Mouse (Mus musculus): ENCODE results near the gene Hspb6.

Hspb6 gene

GRCm38 (mm10) chr7:30581547-30581946, 29.6 kb downstream of the Hspb6 start:
- in situ Hi-C loops (cut with MboI; ENCODE audit: unreplicated experiment in 2 of 2), result no loop called here

DNA sequence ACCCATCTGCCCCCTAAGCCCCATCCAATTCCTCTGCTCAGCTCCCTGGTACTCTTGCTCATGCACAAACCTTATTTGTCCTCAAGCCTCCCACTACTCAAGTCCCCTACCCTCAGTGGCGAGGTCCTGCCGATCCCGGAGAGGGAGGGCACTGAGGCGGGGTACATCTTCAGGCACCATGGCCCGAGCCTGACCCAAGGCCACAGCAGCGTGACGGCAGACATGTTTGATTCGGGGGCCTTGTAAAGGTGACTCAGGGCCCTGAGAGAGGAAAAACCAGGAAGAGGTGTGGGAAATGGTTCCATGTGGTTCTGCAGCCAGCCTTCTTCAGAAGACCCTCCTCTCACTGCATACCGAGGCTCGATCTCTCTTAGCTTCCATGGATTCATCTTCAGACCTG, 32.4 kb downstream of the Hspb6 start:
- in situ Hi-C loops (cut with MboI; ENCODE audit: unreplicated experiment in 2 of 2), result no loop called here

DNA sequence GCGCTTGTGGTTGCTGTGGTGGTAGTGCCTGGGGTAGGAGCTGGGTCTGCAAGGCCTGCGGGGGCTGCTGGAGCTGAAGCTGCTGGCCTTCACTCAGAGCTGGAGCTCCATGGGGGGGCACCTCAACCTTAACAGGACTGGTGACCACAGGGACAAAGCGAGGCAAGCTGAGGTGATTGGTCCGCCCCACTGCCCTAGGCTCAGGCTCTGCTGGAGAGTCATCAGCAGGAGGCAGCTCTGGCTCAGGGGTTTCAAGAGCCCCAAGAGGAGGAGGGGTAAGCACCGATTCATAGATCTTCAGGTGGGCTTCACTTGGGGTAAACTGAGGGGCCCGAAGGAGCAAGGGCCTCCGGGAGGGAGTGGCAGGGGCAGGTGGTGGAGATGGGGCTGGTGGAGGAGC, 33.2 kb downstream of the Hspb6 start:
- in situ Hi-C loops (cut with MboI; ENCODE audit: unreplicated experiment in 2 of 2), result no loop called here

DNA sequence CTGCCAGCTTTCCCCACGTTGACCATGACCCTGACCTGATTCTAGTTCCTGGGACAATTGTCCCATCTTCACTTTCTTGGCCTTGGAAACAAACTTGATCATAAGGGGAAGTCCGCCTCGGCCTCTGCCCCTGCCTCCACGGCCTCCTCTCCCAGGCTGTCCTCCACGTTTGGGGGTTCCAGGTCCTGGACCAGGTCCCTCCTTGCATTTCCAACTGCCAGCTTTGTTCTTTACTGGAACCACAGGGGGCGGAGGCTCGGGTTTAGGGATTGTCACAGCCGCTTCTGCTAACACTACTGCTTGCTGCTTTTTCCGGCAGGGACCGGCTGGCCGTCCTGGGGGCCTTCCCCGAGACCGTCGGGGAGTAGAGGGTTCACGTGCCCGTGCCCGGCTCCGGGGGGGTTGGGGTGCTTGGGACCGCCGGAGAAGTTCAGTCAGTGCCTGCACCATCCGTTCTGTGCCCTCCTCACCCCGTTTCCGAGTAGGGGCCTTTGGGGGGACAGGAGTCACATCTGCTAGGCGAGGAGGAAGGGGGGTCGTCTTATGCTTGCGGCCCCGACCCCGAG, 34.6 kb downstream of the Hspb6 start:
- in situ Hi-C loops (cut with MboI; ENCODE audit: unreplicated experiment in 2 of 2), result no loop called here

DNA sequence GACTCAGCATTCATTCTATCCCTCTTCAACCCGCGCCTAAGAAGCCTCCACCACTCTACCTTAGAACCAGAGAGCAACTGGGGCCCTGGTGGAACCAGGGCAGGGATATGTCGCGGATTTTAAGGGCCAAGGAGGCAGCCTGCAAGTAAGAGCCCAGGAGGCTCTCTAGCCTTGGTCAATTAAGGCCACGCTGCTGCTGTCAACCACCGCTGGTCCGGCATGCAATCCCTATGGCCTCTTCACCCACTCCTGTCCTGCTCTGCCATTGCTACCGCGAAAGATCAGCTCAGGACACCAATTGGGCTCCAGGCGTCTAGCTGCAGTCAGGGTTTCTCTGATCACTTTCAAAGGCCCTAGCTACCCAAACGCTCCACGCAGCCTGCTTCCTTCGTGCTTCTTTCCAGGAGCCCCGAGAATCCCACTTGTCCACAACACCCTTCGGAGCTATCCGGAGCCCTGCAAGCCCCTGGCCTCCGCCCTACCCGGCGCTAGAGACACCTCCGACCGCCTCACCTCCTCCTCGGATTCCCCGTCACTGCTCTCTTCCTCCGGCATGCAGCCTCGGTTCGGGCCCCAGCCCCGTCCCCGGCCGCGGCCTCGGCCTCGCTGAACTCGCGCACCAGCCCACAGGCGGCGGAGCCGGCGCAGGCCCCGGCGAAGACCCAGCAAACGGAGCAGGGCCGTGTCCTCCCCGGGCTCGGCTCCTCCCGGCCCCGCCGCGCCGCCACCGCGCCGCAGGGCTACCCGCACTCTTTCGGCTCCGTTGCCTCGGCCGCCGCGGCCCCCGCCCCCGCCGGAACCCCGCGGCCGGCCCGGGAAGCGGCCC, 36.1 kb downstream of the Hspb6 start:
- in situ Hi-C loops (cut with MboI; ENCODE audit: unreplicated experiment in 2 of 2), result no loop called here

DNA sequence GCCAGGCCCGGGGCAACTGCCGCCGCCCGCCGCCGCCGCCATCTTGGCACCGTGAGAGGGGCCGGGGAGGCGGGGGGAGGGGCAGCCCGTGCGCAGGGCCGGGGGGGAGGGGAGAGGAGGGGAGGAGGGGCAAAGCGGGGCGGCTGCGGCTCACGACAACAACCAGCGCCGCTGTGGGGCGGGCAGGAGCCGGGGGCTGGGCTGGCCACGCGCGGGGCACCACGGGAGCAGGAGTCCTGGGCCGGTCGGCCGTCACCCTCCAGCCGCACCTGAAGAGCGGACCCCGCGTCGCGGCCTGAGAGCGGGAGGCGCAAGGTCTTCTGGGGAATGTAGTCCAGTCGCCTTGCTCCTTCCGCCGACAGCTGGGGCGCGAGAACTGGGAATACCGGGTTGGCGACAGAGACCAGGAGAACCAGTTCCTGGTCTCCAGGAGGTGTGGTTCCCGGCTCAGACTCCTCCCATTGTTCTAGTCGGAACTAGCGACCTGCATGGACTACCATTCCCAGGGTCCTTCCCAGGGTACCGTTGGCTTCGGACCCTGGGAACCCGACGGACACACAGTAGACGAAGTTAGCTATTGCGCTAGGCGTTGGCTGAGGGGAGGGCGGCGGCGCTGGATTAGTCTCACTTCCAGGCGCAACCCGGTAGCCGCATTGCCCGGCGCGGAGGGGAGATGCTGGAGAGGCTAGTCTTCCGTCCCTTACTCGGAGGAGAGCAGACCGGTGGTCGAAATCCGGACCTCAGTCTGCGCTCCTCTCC, 36.9 kb downstream of the Hspb6 start, which contains the start of gene Kmt2b:
Kmt2b (minus strand) TSS at position 51 of the 759 bp plus-strand sequence.
- in situ Hi-C loops (cut with MboI; ENCODE audit: unreplicated experiment in 2 of 2), result no loop called here

DNA sequence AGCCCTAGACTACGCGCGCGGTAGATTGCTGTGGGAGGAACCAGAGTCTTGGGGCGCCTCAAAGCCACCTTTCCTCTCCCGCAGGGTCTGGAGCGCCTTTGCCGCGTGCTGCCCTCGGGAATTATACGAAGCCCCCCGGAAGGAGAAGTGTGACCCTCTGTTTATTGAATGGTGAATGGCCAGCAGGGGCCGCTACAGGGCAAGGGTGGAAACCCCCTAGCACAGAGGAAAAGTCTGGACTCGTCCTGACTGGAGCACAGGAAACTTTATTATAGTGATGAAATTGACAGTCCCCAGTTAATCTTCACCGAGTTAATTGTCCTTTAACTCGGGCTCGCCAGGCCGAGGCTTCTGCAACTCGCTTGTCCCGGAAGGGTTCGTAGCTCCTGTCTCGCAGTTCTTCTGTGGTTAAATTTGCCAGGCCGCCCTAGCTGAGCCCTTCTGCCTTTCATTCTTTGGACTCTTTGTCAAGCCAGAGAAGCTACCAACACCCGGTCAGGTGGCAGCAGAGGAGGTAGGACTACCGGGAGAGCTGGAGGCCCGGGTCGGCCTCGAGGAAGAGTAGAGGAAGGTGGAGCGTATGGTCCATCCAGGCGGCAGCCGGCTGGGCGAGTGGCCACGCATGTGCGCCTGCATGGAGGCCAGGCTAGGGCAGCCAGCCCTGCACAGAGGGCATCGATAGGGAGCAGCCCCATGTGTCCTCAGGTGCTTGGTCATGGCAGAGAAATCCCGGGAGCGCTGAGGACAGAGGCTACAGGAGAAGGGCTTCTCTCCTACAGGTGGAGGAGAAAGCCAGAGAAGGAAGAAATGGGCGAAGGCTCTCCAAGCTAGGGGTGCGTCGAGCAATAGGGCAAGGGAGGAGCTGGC, 37.7 kb downstream of the Hspb6 start:
- in situ Hi-C loops (cut with MboI; ENCODE audit: unreplicated experiment in 2 of 2), result no loop called here

DNA sequence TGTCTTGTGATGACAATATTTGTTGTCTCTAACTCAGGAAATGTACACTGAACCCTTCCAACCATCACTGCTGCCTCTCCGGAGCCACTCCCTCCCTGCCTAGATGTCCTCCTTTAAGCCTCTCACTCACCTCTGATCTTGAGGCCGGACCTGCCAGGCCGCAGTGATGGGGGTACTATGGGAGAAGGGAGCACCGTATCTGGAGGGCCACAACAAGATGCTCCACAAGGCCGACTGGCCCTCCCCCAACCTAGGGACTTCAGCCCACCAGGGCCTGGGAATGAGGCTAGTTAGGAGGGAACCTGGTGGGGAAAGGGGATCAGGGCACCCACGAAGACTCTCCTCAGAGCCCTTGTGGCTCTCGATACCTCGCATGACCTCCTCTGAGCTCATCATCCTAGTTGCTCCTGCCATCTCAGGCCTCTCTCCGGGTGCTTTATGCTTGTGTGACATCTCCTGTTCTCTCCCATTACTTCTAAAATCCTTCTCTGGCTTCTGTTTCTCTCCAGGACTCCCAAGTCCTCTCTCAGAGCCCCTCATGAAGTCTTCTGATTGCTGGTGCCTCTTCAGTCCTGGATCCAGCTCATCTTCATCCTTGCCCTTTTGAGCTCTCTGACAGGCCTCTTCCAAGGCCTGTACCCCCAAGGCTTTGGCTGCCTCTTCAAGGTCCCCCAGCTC, 39.1 kb downstream of the Hspb6 start:
- in situ Hi-C loops (cut with MboI; ENCODE audit: unreplicated experiment in 2 of 2), result no loop called here

GRCm38 (mm10) chr7:30591605-30591951, 39.6 kb downstream of the Hspb6 start:
- in situ Hi-C loops (cut with MboI; ENCODE audit: unreplicated experiment in 2 of 2), result no loop called here

- in situ Hi-C loops (cut with MboI; ENCODE audit: unreplicated experiment in 2 of 2), result no loop called here
These were observed 40.9 kb downstream of the Hspb6 start for GRCm38 (mm10) chr7:30592772-30593423.

GRCm38 (mm10) chr7:30593579-30594509, 41.9 kb downstream of the Hspb6 start:
- in situ Hi-C loops (cut with MboI; ENCODE audit: unreplicated experiment in 2 of 2), result no loop called here

DNA sequence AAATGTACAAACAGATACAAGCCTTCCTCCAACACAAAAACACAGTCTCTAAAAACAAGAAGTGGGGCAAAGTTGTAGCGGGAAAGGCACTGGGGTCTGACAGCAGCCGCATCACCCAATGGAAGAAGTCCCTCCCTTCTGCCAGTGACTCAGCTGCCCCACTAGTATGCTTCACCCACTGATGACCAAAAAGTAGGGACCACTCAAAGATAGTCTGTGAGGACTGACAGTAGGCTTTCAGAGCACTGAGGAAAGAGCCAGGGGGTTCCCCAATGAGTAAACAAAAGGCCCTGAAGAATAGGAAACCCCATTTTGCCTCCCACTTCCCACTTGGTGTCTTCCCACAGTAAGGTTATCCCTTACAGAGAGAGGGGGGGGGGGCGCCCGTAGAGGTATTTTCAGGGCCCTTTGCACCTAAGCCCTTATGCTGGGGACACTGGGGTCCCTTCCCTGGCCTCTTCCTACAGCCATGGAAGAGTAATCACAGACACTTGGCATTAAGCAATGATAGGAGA, 42.6 kb downstream of the Hspb6 start:
- in situ Hi-C loops (cut with MboI; ENCODE audit: unreplicated experiment in 2 of 2), result no loop called here

DNA sequence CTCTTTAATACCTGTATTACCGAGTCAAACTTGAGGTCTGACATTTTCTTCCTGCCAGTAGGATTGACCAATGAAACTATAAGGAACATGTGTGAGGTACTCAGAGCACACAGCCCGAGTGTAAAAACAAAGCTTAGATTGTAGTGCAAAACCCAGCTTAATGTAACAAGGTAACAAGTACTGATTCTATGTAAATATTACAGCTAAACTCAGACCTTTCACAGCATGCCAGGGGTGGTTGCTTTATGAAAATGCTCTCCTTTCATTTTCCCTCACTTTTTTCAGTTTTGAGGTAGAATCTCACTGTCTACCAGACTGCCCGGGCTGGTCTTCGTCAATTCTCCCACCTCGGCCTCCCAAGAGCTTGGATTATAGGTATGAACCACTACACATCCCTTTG, 44.1 kb downstream of the Hspb6 start:
- in situ Hi-C loops (cut with MboI; ENCODE audit: unreplicated experiment in 2 of 2), result no loop called here

- in situ Hi-C loops (cut with MboI; ENCODE audit: unreplicated experiment in 2 of 2), result no loop called here
These were observed 44.8 kb downstream of the Hspb6 start for GRCm38 (mm10) chr7:30596811-30597210.

DNA sequence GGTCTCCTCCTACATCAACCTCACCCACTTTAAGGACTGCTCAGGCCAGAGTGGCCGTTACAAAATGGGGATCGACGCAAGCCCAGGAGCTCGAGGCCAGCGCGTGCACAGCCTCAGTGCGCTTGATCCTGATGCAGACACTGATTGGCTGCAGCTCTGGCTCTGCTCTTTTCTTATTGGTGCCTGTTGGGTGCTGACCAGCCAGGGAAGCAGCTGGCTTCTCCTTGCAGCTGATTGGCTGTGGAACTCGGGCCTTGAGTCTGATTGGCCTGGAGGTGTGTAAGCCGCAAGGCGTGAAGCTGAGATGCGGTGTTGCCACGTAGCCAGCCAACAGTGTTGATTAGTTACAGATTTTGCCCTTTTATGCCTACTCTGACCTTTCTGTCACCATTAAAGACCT, 46.8 kb downstream of the Hspb6 start, which contains the start of gene Zbtb32:
Zbtb32 (minus strand) TSS at position 124 of the 400 bp plus-strand sequence.
- in situ Hi-C loops (cut with MboI; ENCODE audit: unreplicated experiment in 2 of 2), result no loop called here

GRCm38 (mm10) chr7:30599933-30600353, 48.0 kb downstream of the Hspb6 start:
- in situ Hi-C loops (cut with MboI; ENCODE audit: unreplicated experiment in 2 of 2), result loop anchor here in 1 of 2 experiments (25.0 kb wide), 1 partner anchor 263 kb away; no protein-coding TSS in a partner anchor

GRCm38 (mm10) chr7:30600651-30601050, 48.7 kb downstream of the Hspb6 start:
- in situ Hi-C loops (cut with MboI; ENCODE audit: unreplicated experiment in 2 of 2), result loop anchor here in 1 of 2 experiments (25.0 kb wide), 1 partner anchor 263 kb away; no protein-coding TSS in a partner anchor

GRCm38 (mm10) chr7:30602583-30602982, 50.6 kb downstream of the Hspb6 start:
- in situ Hi-C loops (cut with MboI; ENCODE audit: unreplicated experiment in 2 of 2), result loop anchor here in 1 of 2 experiments (25.0 kb wide), 1 partner anchor 265 kb away; no protein-coding TSS in a partner anchor

All from v-Abl transformed pro-B cells (cell line).